Mouse (Mus musculus) gastrocnemius, adult 8-10 months (tissue): ENCODE data around the gene Trex1. TPM values are rescaled to one million over a fixed set of nuclear protein-coding genes. Genes with fewer than 3 reads are reported as not detected.

Source experiments
- DNase-seq, 2 experiments: peaks; one replicate each; pipeline ENCODE4 v3.0.0; 2022; ENCODE audit warnings: low spot score in 2 of 2
- total RNA-seq, 4 experiments: library from RNA; stranded (reverse); gene quantifications; 2 replicates each; pipeline ENCODE4 v1.2.4; 2022

Trex1 gene
- 10 to 100 TPM; 11.4 to 17.2 (median 13.0) TPM for total RNA-seq

- peak; percentile 87 to 90 for DNase-seq
These were observed at the start of gene Trex1 for GRCm38 (mm10) chr9:109059136-109059903. Trex1 (minus strand) TSS chr9:109059734.

- no peak for DNase-seq
These were observed 47.8 kb upstream of the Trex1 start for GRCm38 (mm10) chr9:109107341-109107740.

- DNase-seq = no peak
These were observed 46.1 kb upstream of the Trex1 start for GRCm38 (mm10) chr9:109105648-109106047.

- DNase-seq = no peak
These were observed 45.5 kb upstream of the Trex1 start for GRCm38 (mm10) chr9:109105011-109105410.

GRCm38 (mm10) chr9:109104083-109104482 lies 44.5 kb upstream of the Trex1 start:
- DNase-seq = no peak

- no peak for DNase-seq
These were observed 43.7 kb upstream of the Trex1 start for GRCm38 (mm10) chr9:109103250-109103649.

GRCm38 (mm10) chr9:109102541-109102940 lies 43.0 kb upstream of the Trex1 start:
- DNase-seq = no peak

- DNase-seq = no peak
These were observed 42.5 kb upstream of the Trex1 start for GRCm38 (mm10) chr9:109101933-109102445.

- DNase-seq = no peak
These were observed 40.9 kb upstream of the Trex1 start for GRCm38 (mm10) chr9:109100307-109100928.

GRCm38 (mm10) chr9:109098969-109099368 lies 39.4 kb upstream of the Trex1 start:
- no peak for DNase-seq

- DNase-seq = no peak
These were observed 38.8 kb upstream of the Trex1 start for GRCm38 (mm10) chr9:109098366-109098765.

GRCm38 (mm10) chr9:109097831-109098230 lies 38.3 kb upstream of the Trex1 start:
- no peak for DNase-seq

- no peak for DNase-seq
These were observed 37.8 kb upstream of the Trex1 start for GRCm38 (mm10) chr9:109097291-109097690.

GRCm38 (mm10) chr9:109096856-109097255 lies 37.3 kb upstream of the Trex1 start:
- no peak for DNase-seq

- DNase-seq = no peak
These were observed 36.7 kb upstream of the Trex1 start for GRCm38 (mm10) chr9:109096251-109096661.

- DNase-seq = no peak
These were observed 35.8 kb upstream of the Trex1 start, which contains the start of gene Plxnb1 for GRCm38 (mm10) chr9:109095137-109095982. Plxnb1 (plus strand) TSS chr9:109095389.

GRCm38 (mm10) chr9:109094553-109095136 lies 35.1 kb upstream of the Trex1 start:
- no peak for DNase-seq

GRCm38 (mm10) chr9:109093786-109094552 lies 34.4 kb upstream of the Trex1 start:
- DNase-seq = no peak

- DNase-seq = no peak
These were observed 33.3 kb upstream of the Trex1 start for GRCm38 (mm10) chr9:109092799-109093198.

GRCm38 (mm10) chr9:109091802-109092201 lies 32.3 kb upstream of the Trex1 start:
- no peak for DNase-seq
